Mouse (Mus musculus): Measurements from ENCODE around the gene Gsdmc4. TPM values are rescaled to one million over a fixed set of nuclear protein-coding genes. Genes with fewer than 3 reads are reported as not detected.
"Not testable (repeated sequence)": the region's sequence is repeated elsewhere in the genome, so short reads cannot be mapped to it uniquely, and the experiment has no call there.

Gsdmc4 gene
- polyA plus RNA-seq, 1 experiment, result not detected

DNA sequence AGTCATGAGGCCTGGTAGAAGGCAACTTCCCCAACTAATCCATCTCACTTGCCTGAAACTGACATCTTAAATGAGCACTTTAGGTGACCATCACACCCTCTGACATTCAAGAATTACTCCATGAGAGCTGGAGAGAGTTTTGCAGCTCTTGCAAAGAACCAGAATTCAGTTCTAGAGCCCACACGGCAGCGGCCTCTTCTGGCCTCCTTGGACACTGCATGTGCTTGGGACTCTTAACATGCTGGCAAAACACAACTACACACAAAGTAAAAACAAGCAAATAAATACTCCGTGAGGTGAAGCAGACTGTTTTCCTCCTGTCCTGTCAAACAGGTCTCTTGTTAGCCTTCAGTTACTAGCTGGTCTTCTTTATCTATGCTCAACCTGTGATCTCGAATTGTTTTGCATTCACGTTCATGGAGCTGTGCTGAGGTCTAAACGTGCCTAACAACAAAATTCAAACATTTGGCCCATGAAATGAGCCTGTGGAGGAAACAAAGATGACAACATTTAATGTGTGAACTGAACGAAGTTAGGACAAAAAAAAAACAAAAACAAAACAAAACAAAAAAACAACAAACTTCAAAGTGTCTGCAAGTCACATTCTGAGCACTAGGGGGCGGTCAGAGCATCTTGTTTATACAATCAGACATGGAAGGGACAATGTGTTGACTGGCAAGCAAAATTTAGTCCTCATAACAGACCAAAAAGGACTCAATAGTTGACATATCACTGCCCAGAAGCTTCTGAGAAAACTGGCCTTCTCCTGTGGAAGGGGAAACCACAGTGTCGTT lies 16.3 kb downstream of the Gsdmc4 start:
- not testable (repeated sequence) for H3K4me1 ChIP-seq (ENCODE audit: control insufficient read depth, insufficient read depth, low read length); H3K4me3 ChIP-seq (ENCODE audit: insufficient read depth, low read length); H3K27ac ChIP-seq (ENCODE audit: insufficient read depth, low read length)

DNA sequence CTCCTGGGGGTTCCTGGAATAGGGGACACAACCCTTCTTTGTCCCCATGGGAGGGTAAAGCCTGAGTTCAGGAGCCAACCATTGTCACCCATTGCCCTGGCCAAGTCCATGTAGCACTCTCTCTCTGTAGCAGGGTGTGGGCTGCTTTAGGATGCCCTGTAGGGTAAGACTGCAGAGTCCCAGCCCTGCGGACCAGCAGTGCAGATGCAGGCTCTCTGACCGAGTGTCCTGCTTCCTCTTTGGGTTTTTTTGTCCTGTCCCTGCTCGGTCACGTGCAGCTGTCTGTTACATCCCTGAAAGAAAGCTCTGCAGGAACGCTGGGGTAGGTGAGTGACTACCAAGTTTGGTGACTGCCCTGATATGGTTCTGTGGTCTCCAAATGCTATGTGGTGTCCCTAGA lies 23.7 kb downstream of the Gsdmc4 start:
- H3K4me3 ChIP-seq (ENCODE audit: insufficient read depth, low read length), result not testable (repeated sequence)

DNA sequence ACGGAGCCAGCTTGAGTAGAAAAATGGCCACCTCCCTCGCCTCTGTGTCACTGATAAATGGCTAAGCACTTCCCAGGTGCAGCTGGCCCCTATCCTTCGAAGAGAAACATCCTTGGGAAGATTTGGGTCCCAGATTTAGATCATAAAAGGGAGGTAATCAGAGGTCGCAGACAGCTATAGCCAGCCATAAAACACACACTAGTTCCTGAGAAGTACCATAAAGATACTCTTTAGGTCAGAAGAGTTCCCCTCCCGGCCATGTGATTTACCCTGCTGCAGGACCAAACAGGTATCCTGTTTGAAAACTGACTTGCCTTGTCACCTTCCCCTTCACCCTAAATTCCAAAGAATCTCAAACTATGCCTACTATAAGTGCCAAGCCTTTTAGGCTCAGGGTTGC lies 24.1 kb downstream of the Gsdmc4 start:
- H3K4me1 ChIP-seq (ENCODE audit: control insufficient read depth, insufficient read depth, low read length); H3K27ac ChIP-seq (ENCODE audit: insufficient read depth, low read length); H3K4me3 ChIP-seq (ENCODE audit: insufficient read depth, low read length): not testable (repeated sequence)

More for the DNA sequence above, 23.7 kb downstream of the Gsdmc4 start:
- H3K4me1 ChIP-seq (ENCODE audit: control insufficient read depth, insufficient read depth, low read length); H3K27ac ChIP-seq (ENCODE audit: insufficient read depth, low read length): not testable (repeated sequence)

DNA sequence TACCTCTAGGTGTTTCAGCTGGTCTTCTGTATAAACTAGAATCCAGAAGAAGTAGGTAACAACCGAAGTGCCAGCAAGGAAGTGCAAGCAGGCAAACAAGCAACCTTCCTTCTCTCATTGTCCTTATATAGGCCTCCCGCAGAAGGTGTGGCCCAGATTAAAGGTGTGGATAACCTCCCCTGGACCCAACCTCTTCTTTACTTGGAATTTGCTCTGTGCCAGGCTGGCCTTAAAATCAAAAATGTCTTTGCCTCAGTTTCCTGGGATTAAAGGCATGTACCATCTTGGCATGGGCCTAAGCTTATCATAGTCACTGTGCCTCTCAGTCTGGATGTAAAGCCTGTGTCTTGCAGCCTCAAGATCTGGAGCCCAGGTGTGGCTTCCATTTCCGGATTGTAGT lies 33.6 kb downstream of the Gsdmc4 start, which contains the start of gene Gsdmc3:
Gsdmc3 (minus strand) TSS at position 101 of the 400 bp plus-strand sequence.
- not testable (repeated sequence) for H3K4me1 ChIP-seq (ENCODE audit: control insufficient read depth, insufficient read depth, low read length); H3K27ac ChIP-seq (ENCODE audit: insufficient read depth, low read length); H3K4me3 ChIP-seq (ENCODE audit: insufficient read depth, low read length)

DNA sequence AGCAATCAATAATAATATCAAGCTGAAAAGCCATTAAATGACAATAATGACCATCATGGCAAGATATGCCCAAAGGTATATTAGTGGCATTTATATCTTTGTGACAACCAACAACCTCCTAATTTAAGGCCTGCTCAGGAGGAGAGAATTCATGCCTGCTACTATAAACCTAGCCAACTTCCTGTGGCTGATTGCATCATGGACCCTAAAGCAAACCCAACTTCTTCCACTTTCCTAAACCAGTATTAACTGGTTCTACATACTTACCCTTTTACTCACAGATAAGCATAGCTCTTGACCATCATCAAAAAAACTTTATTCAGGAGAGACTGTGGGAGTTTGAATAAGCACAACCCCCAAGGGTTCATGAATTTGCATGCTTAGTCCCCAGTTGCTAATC lies 35.9 kb downstream of the Gsdmc4 start:
- not testable (repeated sequence) for H3K27ac ChIP-seq (ENCODE audit: insufficient read depth, low read length); H3K4me1 ChIP-seq (ENCODE audit: control insufficient read depth, insufficient read depth, low read length)

DNA sequence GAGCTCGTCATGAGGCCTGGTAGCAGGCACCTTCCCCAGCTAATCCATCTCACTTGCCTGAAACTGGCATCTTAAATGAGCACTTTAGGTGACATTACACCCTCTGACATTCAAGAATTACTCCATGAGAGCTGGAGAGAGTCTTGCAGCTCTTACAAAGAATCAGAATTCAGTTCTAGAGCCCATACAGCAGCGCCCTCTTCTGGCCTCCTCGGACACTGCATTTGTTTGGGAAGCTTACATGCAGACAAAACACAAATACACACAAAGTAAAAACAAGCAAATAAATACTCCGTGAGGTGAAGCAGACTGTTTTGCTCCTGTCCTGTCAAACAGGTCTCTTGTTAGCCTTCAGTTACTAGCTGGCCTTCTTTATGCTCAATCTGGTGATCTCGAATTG lies 50.1 kb downstream of the Gsdmc4 start:
- H3K4me1 ChIP-seq (ENCODE audit: control insufficient read depth, insufficient read depth, low read length); H3K27ac ChIP-seq (ENCODE audit: insufficient read depth, low read length); H3K4me3 ChIP-seq (ENCODE audit: insufficient read depth, low read length): not testable (repeated sequence)

More for the DNA sequence above, 35.9 kb downstream of the Gsdmc4 start:
- H3K4me3 ChIP-seq (ENCODE audit: insufficient read depth, low read length), result not testable (repeated sequence)

Other genes starting within 250 kb of the Gsdmc4 start
- gene Gsdmc2, start 67.1 kb downstream of the Gsdmc4 start, polyA plus RNA-seq (2011; ENCODE audit: insufficient read length, low read depth, missing spikeins), result not detected in 2 replicates
- gene Gsdmc3, start 33.7 kb downstream of the Gsdmc4 start, polyA plus RNA-seq (2011; ENCODE audit: insufficient read length, low read depth, missing spikeins), result not detected in 2 replicates
- gene Fam49b, start 148.2 kb upstream of the Gsdmc4 start, polyA plus RNA-seq (2011; ENCODE audit: insufficient read length, low read depth, missing spikeins), result 74.0 and 83.3 TPM in 2 replicates

Data from embryonic fibroblast, embryonic 13.5 days (primary cell).